Mouse (Mus musculus) adrenal gland, postnatal 25 days (tissue): ENCODE measurements around the gene Btbd35f25. TPM values are rescaled to one million over a fixed set of nuclear protein-coding genes. Genes with fewer than 3 reads are reported as not detected.
"Not testable (repeated sequence)": the region's sequence is repeated elsewhere in the genome, so short reads cannot be mapped to it uniquely, and the experiment has no call there.

Source experiments
- DNase-seq: peaks from one replicate; pipeline ENCODE4 v3.0.0; 2021; ENCODE audit warnings: mixed read lengths
- long read RNA-seq: library from polyadenylated mRNA; stranded (forward); transcript quantifications from one replicate; pipeline ENCODE4 v2.0.0, GENCODE M21; 2021
- total RNA-seq: library from RNA; stranded (reverse); gene quantifications from 2 replicates; pipeline ENCODE4 v1.2.3, GENCODE M21; 2021

The Btbd35f25 gene
- not detected in 2 replicates for total RNA-seq
- long read RNA-seq: 0 reads

GRCm38 (mm10) chrX:31717056-31717455 lies at the start of gene Btbd35f25:
Btbd35f25 (minus strand) TSS chrX:31717156.
- DNase-seq: not testable (repeated sequence)

GRCm38 (mm10) chrX:31766255-31766654 lies 49.3 kb upstream of the Btbd35f25 start:
- DNase-seq: no peak

- no peak for DNase-seq
Measured at GRCm38 (mm10) chrX:31764001-31764400, 47.0 kb upstream of the Btbd35f25 start.

- DNase-seq: no peak
Measured at GRCm38 (mm10) chrX:31745079-31745478, 28.1 kb upstream of the Btbd35f25 start.

GRCm38 (mm10) chrX:31736958-31737357 lies 20.0 kb upstream of the Btbd35f25 start:
- no peak for DNase-seq

Other genes starting within 250 kb of the Btbd35f25 start
- not detected in 2 replicates for gene Gm21883, start 142.9 kb downstream of the Btbd35f25 start, total RNA-seq
- not detected in 2 replicates for gene Spin2e, start 98.2 kb downstream of the Btbd35f25 start, total RNA-seq
- not detected in 2 replicates for gene Gm21637, start 244.9 kb upstream of the Btbd35f25 start, total RNA-seq